Mouse (Mus musculus): ENCODE results near the gene Pard3. TPM values are rescaled to one million over a fixed set of nuclear protein-coding genes. Genes with fewer than 3 reads are reported as not detected.
A peak's percentile ranks its signal among the peaks of the same experiment; 100 is the strongest.

Pard3 gene
- polyA plus RNA-seq, 1 experiment from 2014 or later = 22.7 TPM

DNA sequence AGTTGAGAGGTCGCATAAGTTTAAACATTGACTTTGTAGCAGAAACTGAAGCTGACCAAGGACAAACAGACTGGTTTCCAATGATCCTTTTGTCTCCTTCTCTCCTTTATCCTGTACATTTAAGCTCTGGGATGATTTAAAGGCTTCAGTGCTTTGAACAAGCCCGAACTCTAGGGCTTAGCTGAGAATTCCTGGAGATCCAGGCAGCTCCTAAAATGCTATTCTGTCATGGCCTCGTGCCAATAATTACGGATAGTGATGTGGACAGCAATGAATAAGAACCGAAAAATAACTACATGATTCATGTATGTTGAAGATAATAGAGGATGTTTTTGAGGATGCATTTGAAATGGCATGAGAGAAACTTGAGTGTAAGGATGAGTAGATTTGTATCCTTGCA lies 421.9 kb downstream of the Pard3 start:
- no peak for ATAC-seq (ENCODE audit: low read depth)
- Histone ChIP-seq H3K27me3 (ENCODE audit: control insufficient read depth, insufficient read depth, low read length) (no peaks in the 10 kb centered on the region), H3K36me3 (ENCODE audit: control insufficient read depth, insufficient read depth, low read length) (no peaks in the 10 kb centered on the region), H3K4me2 (ENCODE audit: low read depth, low read length) (no peak overlapping the region), H3K9me3 (ENCODE audit: control insufficient read depth, low read length) (no peaks in the 10 kb centered on the region), H3K4me1 (ENCODE audit: control insufficient read depth, insufficient read depth, low read length) (0 out of 2 replicates have a peak, but pooled peaks cover 3% of the 10 kb centered on the region), H3K27ac (ENCODE audit: low read depth, low read length) (no peak overlapping the region), H3K9ac (replicated peaks; ENCODE audit: low read depth, low read length) (no peak overlapping the region), H3K4me3 (ENCODE audit: low read depth, low read length) (no peak overlapping the region)
- WGBS = 52% methylated on average over 5 of the region's 5 CpGs

DNA sequence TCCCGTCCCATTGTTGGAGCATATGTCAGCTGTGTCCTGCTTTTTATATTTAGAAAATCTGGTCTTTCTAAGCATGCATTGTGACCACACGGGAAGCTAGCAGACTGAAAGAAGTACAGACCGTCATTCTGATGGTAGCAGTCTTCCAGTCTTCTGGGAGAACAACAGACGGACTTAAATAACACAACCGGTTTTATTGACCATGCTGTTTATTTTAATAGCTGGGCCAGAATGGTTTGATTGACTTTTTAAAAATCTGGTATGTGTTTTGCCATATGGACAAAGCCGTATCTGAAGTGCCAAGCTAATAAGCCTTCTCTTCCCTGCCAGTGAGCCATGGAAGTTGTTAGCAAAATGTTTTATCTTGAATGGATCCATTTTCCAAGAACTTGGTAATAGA lies 428.3 kb downstream of the Pard3 start:
- no peak overlapping the region for H3K27ac ChIP-seq (ENCODE audit: low read depth, low read length)

DNA sequence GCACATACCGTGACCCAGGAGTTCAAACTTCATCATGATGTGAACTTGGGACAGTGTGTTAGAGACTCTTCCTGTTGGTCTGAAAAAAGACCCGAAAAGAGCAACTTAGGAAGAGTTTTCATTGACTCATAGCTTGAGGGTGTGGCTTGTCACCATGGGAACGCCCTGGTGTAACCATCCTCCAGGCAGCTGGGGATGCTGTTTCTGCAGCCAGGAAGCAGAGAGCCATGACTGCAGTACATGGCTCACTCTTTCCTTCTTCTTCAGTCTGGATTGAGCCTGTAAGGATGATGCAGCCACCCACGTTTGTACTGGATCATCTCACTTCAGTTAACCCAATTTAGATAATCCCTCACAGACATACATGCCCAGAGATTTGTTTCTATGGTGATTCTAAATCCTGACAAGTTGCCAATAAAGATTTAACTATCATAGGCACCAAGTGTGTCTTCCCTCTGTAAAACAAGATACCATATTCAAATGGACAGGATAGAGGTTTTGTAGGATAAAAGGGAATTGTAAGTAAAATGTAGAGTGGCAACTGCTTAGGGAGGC lies 431.6 kb downstream of the Pard3 start:
- WGBS = 67% methylated on average over 4 of the region's 4 CpGs
- no peak overlapping the region for H3K9ac ChIP-seq (replicated peaks; ENCODE audit: low read depth, low read length)
- H3K4me1 ChIP-seq (ENCODE audit: control insufficient read depth, insufficient read depth, low read length) = peaks cover 16% of the 10 kb centered on the region
- H3K4me3 ChIP-seq (ENCODE audit: low read depth, low read length) = no peak overlapping the region
- no peaks in the 10 kb centered on the region for H3K36me3 ChIP-seq (ENCODE audit: control insufficient read depth, insufficient read depth, low read length)
- no peaks in the 10 kb centered on the region for H3K9me3 ChIP-seq (ENCODE audit: control insufficient read depth, low read length)
- H3K4me2 ChIP-seq (ENCODE audit: low read depth, low read length) = no peak overlapping the region
- no peaks in the 10 kb centered on the region for H3K27me3 ChIP-seq (ENCODE audit: control insufficient read depth, insufficient read depth, low read length)
- H3K27ac ChIP-seq (ENCODE audit: low read depth, low read length) = no peak overlapping the region
- ATAC-seq (ENCODE audit: low read depth) = no peak

More for the DNA sequence above, 428.3 kb downstream of the Pard3 start:
- Histone ChIP-seq H3K36me3 (ENCODE audit: control insufficient read depth, insufficient read depth, low read length) (no peaks in the 10 kb centered on the region), H3K9me3 (ENCODE audit: control insufficient read depth, low read length) (no peaks in the 10 kb centered on the region), H3K27me3 (ENCODE audit: control insufficient read depth, insufficient read depth, low read length) (no peaks in the 10 kb centered on the region), H3K4me3 (ENCODE audit: low read depth, low read length) (no peak overlapping the region), H3K4me2 (ENCODE audit: low read depth, low read length) (no peak overlapping the region), H3K9ac (replicated peaks; ENCODE audit: low read depth, low read length) (no peak overlapping the region), H3K4me1 (ENCODE audit: control insufficient read depth, insufficient read depth, low read length) (0 out of 2 replicates have a peak, but pooled peaks cover 3% of the 10 kb centered on the region)
- ATAC-seq (ENCODE audit: low read depth) = no peak
- WGBS = 29% methylated on average over 6 of the region's 6 CpGs

DNA sequence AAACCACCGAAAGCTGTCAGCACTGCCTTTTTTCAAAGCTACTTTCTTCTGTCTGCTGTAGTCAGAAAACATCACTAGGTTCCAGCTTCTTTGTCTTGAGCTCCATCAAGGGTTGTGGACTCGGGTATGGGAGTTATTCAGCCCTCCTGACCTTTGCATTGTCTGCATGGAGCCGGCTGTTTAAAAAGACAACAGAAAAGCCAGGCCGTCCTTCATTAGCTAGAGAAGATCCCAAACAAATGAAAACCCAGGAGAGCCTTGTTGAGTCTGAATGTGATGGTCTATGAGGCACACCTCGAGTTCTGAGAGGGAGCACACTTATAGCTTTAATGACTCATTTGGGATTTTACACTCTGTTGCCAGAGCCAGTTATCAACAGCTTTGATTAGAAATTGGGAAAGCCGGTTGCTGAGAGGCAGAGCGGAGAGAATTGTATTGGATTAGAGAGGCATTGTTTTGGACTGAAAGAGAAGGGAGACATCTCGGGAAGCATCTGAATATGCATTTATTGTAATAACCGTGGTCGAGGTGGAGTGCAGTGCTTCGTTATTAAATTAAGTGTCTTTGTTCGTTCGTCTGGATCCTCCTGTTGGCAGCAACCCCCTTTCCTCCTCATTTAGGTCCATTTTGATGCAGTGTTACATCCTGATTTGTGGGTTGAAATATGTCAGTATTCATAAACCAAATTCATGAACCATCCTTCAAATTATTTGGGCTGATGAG lies 435.5 kb downstream of the Pard3 start:
- H3K9ac ChIP-seq (replicated peaks; ENCODE audit: low read depth, low read length) = no peak overlapping the region
- H3K4me2 ChIP-seq (ENCODE audit: low read depth, low read length) = no peak overlapping the region
- H3K36me3 ChIP-seq (ENCODE audit: control insufficient read depth, insufficient read depth, low read length) = no peaks in the 10 kb centered on the region
- no peaks in the 10 kb centered on the region for H3K9me3 ChIP-seq (ENCODE audit: control insufficient read depth, low read length)
- H3K4me1 ChIP-seq (ENCODE audit: control insufficient read depth, insufficient read depth, low read length) = peaks cover 17% of the 10 kb centered on the region
- WGBS = 15% methylated on average over 13 of the region's 13 CpGs
- ATAC-seq (ENCODE audit: low read depth) = no peak
- H3K4me3 ChIP-seq (ENCODE audit: low read depth, low read length) = no peak overlapping the region
- peak overlapping the region; percentile 45; the same call in 1 of the 2 replicates for H3K27ac ChIP-seq (ENCODE audit: low read depth, low read length)
- no peaks in the 10 kb centered on the region for H3K27me3 ChIP-seq (ENCODE audit: control insufficient read depth, insufficient read depth, low read length)

DNA sequence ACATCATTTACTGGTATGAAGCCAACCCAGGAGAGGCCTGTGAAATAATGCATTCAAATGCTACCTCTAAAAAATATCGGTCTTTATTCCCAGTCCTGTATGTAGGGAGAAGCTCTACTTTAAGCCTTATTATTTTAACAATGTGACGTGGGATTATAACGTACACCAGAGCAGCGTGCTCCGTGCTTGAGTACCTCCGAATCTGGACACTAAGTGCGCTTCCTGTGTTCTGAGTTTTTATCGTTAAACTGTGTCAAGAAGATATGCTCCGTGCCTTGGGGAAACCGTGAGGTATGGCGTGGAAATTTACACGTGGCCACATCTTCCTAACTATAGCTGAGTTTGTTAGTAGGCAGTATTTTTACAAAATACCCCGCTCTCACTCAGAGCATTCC lies 436.0 kb downstream of the Pard3 start:
- H3K4me1 ChIP-seq (ENCODE audit: control insufficient read depth, insufficient read depth, low read length) = peaks cover 17% of the 10 kb centered on the region
- ATAC-seq (ENCODE audit: low read depth) = no peak
- no peak overlapping the region for H3K9ac ChIP-seq (replicated peaks; ENCODE audit: low read depth, low read length)
- no peaks in the 10 kb centered on the region for H3K27me3 ChIP-seq (ENCODE audit: control insufficient read depth, insufficient read depth, low read length)
- H3K36me3 ChIP-seq (ENCODE audit: control insufficient read depth, insufficient read depth, low read length) = no peaks in the 10 kb centered on the region
- H3K9me3 ChIP-seq (ENCODE audit: control insufficient read depth, low read length) = no peaks in the 10 kb centered on the region
- 48% methylated on average over 13 of the region's 13 CpGs for WGBS
- peak overlapping the region; percentile 11; the same call in 1 of the 2 replicates for H3K4me2 ChIP-seq (ENCODE audit: low read depth, low read length)
- no peak overlapping the region for H3K4me3 ChIP-seq (ENCODE audit: low read depth, low read length)
- peak overlapping the region; percentile 45; the same call in 1 of the 2 replicates for H3K27ac ChIP-seq (ENCODE audit: low read depth, low read length)

DNA sequence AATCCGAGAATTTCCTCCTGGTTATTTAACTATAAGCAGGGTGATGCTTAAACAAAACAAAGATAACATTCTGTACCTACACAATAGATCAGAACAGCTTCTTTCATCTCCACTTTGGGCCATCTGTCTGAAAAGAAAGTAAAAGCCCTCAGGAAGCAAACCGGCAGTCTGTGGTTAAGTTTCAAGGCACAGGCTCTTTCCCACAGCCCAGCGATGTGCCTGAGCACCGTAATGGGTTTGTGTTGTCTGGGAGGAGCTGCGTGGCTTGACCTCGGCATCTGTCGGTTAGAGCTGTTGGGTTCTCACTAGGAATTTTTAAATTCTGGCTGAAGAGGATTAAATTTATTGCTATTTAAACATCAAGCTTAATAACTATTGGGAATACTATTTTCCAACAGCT lies 436.5 kb downstream of the Pard3 start:
- H3K4me2 ChIP-seq (ENCODE audit: low read depth, low read length) = peak overlapping the region; percentile 11; the same call in 1 of the 2 replicates
- no peaks in the 10 kb centered on the region for H3K36me3 ChIP-seq (ENCODE audit: control insufficient read depth, insufficient read depth, low read length)
- no peaks in the 10 kb centered on the region for H3K27me3 ChIP-seq (ENCODE audit: control insufficient read depth, insufficient read depth, low read length)
- no peak overlapping the region for H3K4me3 ChIP-seq (ENCODE audit: low read depth, low read length)
- peak overlapping the region; percentile 45; the same call in 1 of the 2 replicates for H3K27ac ChIP-seq (ENCODE audit: low read depth, low read length)
- ATAC-seq (ENCODE audit: low read depth) = 0 out of 2 replicates have a peak, but pooled peaks have one; percentile 56
- WGBS = 3% methylated on average over 7 of the region's 7 CpGs
- no peak overlapping the region for H3K9ac ChIP-seq (replicated peaks; ENCODE audit: low read depth, low read length)
- peaks cover 17% of the 10 kb centered on the region for H3K4me1 ChIP-seq (ENCODE audit: control insufficient read depth, insufficient read depth, low read length)
- no peaks in the 10 kb centered on the region for H3K9me3 ChIP-seq (ENCODE audit: control insufficient read depth, low read length)

DNA sequence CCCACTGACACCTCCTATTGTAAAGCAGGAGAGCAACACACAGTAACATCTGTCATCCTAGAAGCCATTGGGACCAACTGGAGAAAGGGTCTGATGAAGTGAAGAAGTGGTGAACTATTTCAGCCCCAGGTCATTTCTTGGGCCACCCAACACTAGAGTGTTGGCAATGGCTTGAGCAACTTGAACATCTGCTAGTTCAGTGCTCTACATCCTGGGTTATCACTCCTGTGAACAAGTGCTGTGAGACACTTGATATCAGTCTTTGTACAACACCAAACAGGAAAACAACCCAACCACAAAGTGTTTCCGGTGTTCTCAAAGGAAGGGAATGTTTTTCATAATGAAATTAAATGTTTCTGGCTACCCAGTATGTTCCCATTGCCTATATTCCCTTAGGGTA lies 438.1 kb downstream of the Pard3 start:
- H3K9ac ChIP-seq (replicated peaks; ENCODE audit: low read depth, low read length) = no peak overlapping the region
- no peak for ATAC-seq (ENCODE audit: low read depth)
- no peaks in the 10 kb centered on the region for H3K9me3 ChIP-seq (ENCODE audit: control insufficient read depth, low read length)
- H3K4me1 ChIP-seq (ENCODE audit: control insufficient read depth, insufficient read depth, low read length) = peaks cover 17% of the 10 kb centered on the region
- no peaks in the 10 kb centered on the region for H3K36me3 ChIP-seq (ENCODE audit: control insufficient read depth, insufficient read depth, low read length)
- no peak overlapping the region for H3K4me3 ChIP-seq (ENCODE audit: low read depth, low read length)
- no peak overlapping the region for H3K4me2 ChIP-seq (ENCODE audit: low read depth, low read length)
- 93% methylated on average over 1 of the region's 1 CpGs for WGBS
- no peak overlapping the region for H3K27ac ChIP-seq (ENCODE audit: low read depth, low read length)
- no peaks in the 10 kb centered on the region for H3K27me3 ChIP-seq (ENCODE audit: control insufficient read depth, insufficient read depth, low read length)

DNA sequence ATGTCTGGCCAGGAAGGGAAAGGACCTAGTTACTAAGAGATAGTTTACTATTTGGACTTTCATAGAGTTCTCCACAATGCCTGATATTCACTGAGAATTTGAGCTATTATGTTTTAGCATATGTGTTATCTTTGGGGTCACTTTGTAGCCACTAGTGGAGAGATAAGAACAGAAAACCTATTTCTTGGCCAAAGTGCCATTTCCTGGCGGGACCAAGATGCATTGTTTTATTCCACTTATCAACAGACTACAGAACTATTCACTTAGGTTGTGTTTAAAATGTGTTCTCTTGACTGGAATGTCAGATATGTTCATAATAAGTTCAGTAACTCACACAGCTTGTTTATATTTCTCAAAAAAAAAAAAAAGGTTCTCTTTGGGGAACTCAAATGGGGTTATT lies 441.6 kb downstream of the Pard3 start:
- no peaks in the 10 kb centered on the region for H3K36me3 ChIP-seq (ENCODE audit: control insufficient read depth, insufficient read depth, low read length)
- H3K9ac ChIP-seq (replicated peaks; ENCODE audit: low read depth, low read length) = no peak overlapping the region
- H3K27me3 ChIP-seq (ENCODE audit: control insufficient read depth, insufficient read depth, low read length) = no peaks in the 10 kb centered on the region
- ATAC-seq (ENCODE audit: low read depth) = no peak
- H3K4me3 ChIP-seq (ENCODE audit: low read depth, low read length) = no peak overlapping the region
- no peak overlapping the region for H3K27ac ChIP-seq (ENCODE audit: low read depth, low read length)
- no peak overlapping the region for H3K4me2 ChIP-seq (ENCODE audit: low read depth, low read length)
- H3K4me1 ChIP-seq (ENCODE audit: control insufficient read depth, insufficient read depth, low read length) = peaks cover under 1% of the 10 kb centered on the region; the same call in 1 of the 2 replicates
- WGBS = 95% methylated on average over 1 of the region's 1 CpGs
- no peaks in the 10 kb centered on the region for H3K9me3 ChIP-seq (ENCODE audit: control insufficient read depth, low read length)

DNA sequence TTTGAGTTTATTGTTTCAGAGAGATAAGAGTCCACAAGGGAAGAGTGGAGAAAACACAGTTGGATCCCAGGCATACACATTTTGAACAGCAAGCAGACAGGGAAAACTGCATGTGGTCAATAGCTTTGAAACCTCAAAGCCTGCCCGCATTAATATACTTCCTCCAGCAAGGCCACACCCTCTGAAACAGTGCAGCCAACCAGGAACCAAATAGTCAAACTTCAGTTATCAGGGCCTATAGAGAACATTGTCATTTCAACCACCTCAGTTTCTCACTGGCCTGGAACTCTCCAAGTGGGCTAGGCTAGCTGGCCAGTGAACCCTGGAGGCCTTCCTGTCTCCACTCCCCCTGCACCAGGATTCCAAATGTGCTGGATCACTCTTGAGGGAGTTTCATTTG lies 442.6 kb downstream of the Pard3 start:
- no peak overlapping the region for H3K4me2 ChIP-seq (ENCODE audit: low read depth, low read length)
- no peak overlapping the region for H3K4me3 ChIP-seq (ENCODE audit: low read depth, low read length)
- no peak for ATAC-seq (ENCODE audit: low read depth)
- no peak overlapping the region for H3K9ac ChIP-seq (replicated peaks; ENCODE audit: low read depth, low read length)
- H3K27me3 ChIP-seq (ENCODE audit: control insufficient read depth, insufficient read depth, low read length) = no peaks in the 10 kb centered on the region
- no peak overlapping the region for H3K27ac ChIP-seq (ENCODE audit: low read depth, low read length)
- H3K4me1 ChIP-seq (ENCODE audit: control insufficient read depth, insufficient read depth, low read length) = no peaks in the 10 kb centered on the region
- H3K36me3 ChIP-seq (ENCODE audit: control insufficient read depth, insufficient read depth, low read length) = no peaks in the 10 kb centered on the region
- WGBS = 83% methylated on average over 1 of the region's 1 CpGs
- no peaks in the 10 kb centered on the region for H3K9me3 ChIP-seq (ENCODE audit: control insufficient read depth, low read length)
